Mouse (Mus musculus): ENCODE data around the gene A330070K13Rik. TPM values are rescaled to one million over a fixed set of nuclear protein-coding genes. Genes with fewer than 3 reads are reported as not detected.
A peak's percentile ranks its signal among the peaks of the same experiment; 100 is the strongest.

The A330070K13Rik gene
- total RNA-seq (2021) = 1 to 10 TPM; 2.9 to 4.1 TPM
- long read RNA-seq, experiment 1, partial matches to known transcripts = 0 of 2 reads
- long read RNA-seq, experiment 1, other reads (novel, unspliced or antisense) = 0 of 2 reads
- long read RNA-seq, experiment 2, partial matches to known transcripts = 0 of 3 reads
- long read RNA-seq, experiment 2, other reads (novel, unspliced or antisense) = 0 of 3 reads

DNA sequence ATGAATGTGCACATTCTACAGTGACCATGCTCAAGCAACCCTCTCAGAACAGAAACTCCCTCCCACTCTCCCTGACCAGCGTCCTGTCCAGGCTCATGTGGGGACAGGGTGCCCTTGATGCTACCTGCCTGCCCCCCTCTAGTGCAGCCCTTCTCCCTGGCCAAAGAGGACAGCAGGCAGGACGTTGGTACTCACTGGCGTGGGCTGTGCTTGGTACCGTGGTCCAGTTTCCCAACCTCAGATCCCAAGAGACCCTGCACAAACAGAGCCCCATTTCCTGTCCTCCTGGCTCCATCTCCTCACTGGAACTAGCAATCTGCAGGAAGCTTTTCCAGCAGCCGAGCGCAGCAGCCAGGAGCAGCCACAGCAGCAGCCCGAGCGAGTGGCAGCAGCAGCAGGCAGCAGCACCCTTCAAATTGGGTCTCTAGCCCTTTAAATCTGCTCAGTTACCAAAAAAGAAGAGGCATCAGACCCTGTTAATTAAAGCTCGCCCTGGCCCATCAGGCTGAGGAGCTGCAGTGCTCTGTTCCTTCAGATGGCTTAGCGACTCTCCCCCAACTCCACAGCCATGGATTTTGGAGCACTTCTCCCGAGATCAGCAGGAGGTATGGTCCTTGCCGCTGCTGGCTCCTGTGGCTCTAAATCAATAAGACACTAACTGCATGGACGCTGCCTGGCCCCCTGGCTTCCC is at the start of gene A330070K13Rik:
Gene A330070K13Rik (minus strand): TSS at position 410 of the 691 bp plus-strand sequence.
- DNase-seq (ENCODE audit: low spot score in 2 of 2) = peak; percentile 12 to 19

DNA sequence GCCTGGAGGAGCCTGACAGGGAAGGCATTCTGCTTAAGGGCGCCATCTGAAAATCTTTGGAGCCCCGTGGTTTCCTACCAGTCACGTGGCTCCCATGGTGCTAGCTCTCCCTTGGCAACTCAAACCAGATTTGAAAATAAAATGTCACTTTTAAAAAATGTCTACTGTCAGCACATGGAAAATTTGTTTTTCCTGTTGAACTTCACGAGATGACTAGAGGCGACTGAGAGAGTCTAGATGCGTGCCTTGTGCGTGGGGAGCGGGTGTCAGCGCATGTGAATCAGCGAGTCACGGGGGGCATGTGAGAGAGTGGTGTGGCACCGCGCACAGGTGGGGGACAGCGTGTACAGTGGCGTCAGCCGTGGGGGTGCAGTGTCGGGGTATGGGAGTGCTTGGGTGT is 27.1 kb upstream of the A330070K13Rik start:
- DNase-seq (ENCODE audit: low spot score in 2 of 2) = peak; percentile 6 to 8

DNA sequence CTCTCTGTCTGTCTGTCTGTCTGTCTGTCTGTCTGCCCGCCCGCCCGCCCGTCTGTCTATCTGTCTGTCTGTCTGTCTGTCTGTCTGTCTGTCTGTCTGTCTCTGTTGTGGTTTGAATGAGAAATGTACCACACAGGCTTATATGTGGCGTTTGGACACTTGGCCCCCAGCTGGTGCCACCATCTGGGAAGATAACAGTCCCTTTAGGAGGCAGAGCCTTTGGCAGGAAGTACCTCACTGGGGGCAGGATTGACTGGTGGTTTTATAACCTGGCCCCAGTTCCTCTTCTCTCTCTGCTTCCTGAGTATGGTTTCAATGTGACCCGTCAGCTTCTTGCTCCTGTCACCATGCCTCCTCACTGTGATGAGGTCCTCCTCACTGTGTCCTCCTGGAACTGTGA is 25.3 kb upstream of the A330070K13Rik start:
- no peak for DNase-seq (ENCODE audit: low spot score in 2 of 2)

DNA sequence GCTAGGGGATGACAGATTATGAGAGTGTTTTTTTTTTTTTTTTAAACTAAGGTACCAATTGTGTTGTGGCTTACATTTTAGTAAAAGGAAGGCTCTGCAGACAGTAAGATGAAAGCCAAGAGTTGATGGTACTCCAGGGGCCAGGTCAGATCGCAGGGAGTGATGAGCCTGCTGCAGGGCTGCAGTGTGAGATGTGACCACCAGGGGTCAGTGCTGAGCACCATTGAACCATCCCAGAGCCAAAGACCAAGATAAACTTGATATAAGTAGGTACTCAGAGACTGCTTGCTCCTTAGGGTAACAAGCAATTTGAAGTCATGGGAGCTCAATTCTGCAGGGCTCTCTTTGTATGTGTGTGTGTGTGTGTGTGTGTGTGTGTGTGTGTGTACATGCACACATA is 20.8 kb upstream of the A330070K13Rik start:
- DNase-seq (ENCODE audit: low spot score in 2 of 2) = peak in 1 of 2 experiments; percentile 42

DNA sequence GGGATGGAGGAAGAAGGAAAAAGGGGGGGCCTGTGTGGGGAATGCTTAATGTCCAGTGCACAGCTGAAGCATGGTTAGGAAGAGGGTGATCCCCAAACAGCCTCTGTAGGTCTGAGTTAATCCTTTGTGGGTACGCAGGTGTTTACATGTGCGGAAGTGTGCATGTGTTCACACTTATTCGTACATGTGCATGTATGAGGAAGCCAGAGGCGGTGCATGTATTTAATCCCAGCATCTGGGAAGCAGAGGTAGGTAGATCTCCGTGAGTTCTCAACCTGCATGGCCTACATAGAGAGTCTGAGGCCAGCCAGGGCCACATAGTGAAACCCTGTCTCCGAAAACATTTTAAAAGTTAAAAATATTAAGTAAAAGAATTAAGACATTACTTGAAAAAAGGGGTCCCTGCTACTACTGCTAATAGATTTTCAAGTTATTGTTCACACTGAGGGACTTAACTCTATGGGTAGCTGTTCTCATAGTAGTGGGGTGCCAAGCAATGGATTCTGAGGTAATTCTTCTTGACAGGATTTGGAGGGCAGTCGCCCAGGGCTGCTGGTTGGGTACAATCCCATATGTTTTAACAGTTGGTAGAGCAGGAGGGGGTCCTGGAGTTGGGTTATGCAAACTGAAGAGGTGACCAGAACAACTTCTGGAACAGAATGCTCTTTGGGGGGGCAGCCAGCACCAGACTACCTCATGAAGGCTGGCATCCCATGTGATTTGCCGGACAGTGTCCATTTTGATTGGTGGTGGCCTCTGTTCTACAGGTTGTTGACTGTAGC is 15.9 kb upstream of the A330070K13Rik start:
- DNase-seq (ENCODE audit: low spot score in 2 of 2) = no peak

DNA sequence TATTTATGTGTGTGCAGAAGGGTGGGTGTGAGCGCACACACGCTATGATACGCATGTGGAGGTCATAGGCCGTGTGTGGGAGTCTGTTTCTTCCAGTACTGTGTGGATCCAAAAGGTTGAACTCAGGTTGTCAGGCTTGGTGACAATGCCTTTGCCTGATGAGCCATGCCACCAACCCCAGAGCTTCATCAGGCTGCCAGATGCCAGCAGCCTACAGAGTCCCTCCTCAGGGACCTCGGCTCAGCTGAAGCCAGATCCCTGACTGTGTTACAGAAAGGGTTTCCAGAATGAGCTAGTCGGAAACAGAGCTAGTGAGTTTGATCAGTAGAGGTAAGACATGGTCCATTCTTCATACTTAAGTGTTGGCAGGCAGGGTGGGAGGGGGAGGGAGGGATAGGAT is 10.7 kb upstream of the A330070K13Rik start:
- no peak for DNase-seq (ENCODE audit: low spot score in 2 of 2)

DNA sequence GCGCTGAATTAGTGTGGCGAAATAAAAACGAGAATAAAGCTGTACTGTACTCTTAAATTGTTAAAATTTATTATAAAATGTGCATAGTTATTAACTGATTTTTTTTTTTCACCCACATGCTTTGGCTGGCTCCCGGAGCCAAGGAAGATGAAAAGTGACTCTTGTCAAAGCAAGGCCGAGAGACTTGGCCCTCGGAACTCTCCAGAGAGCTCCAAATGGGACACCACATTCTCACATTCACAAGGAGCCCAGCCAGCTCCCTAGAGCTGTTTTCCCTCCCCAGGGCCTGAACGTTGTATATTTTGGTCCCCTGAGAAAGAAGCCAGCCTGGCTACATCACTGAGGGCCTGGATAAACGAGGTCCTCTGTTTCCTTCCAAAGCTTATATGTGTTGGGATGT is 10.0 kb upstream of the A330070K13Rik start:
- peak in 1 of 2 experiments; percentile 13 for DNase-seq (ENCODE audit: low spot score in 2 of 2)

DNA sequence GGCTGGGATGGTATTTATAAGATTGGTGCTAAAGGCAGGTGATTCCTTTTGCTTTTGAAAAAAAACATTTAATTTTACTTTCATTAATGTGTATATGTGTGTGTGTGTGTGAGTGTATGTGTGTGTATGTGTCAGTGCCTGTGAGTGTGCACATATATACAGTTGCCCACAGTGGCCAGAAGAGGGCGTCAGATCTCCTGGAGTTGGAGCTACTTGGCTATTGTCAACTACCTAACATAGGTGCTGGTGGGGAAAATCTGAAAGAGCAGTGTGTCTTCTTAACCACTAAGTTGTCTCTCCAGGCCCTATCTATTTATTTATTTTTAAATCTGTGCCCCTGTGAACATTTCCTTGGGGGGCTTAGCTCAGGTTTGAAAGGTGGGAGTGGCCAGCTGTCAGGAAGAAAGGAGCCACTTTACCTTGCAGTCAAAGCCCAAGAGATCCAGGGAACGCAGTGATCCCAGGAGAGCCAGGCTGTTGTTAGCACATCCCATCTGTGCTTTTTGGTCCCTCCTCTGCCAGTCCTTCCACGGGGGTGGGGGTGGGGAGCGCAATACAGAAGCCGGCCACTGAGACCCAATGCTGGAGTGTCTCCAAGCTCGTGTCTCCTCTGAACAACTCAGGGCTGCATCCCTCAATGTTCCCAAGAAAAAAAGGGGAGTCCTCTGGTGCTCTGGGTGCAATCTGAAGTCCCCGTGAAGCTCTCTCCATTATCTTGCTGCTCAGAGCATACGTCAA is 9.4 kb upstream of the A330070K13Rik start:
- no peak for DNase-seq (ENCODE audit: low spot score in 2 of 2)

DNA sequence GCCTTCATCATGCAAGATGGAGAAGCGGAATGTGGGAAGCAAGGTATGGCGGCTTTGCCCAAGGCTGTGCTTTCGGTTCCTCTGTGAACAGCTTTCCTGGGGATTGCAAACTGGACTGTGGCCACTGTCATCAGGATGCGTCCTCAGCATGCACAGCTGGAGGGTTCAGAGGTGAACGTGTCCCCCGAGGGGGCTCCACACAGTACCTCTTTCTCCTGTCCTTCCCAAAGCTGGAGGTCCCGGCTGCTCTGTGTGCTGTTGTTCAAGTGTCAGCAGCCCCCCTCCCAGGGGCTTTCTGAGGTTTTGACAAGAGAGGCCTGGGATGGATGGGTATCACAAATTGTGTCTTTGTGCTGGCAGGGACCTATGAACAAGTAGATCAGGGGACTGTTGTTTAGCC is 2.0 kb upstream of the A330070K13Rik start:
- no peak for DNase-seq (ENCODE audit: low spot score in 2 of 2)

DNA sequence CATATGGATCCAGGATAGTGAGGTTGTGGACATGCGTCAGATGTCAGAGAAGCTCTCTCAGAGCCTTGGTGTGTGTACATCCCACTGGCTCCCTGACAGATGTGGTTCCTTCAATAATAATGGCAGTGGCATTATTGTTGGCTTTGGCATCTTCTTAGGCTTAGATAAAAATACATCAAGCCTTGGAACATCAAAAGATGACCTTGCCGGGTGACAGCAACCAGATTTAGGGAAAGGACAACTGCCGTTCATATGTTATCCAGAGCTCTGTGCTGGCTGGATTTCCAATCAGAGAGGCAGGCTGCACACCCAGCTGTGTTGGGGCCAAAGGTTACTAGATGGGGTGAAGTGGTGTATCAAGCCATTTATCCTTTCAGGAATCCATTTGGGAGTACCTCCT is 9.0 kb downstream of the A330070K13Rik start:
- DNase-seq (ENCODE audit: low spot score in 2 of 2) = no peak

DNA sequence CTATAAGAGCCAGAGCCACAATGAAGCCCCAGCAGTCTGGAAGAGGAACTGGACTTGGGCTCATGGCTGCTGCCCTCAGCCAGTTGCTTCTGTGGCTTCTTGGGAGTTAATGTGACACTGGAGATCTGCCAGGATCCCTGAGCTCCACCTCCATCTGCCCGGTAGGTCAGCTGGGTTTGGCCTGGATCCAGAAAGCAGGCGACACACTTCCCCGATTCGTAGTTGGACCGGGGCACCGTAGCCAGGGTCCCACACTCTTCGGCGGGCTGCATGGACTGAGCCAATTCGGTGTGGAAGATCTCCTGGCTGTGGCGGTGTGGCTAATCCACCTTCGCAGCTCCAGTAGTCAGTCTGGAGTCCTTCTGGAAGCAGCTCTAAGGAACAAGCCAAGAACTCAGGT is 15.2 kb downstream of the A330070K13Rik start, which contains the start of gene Caln1:
Gene Caln1 (plus strand): TSS at position 219 of the 400 bp plus-strand sequence.
- DNase-seq (ENCODE audit: low spot score in 2 of 2) = no peak

DNA sequence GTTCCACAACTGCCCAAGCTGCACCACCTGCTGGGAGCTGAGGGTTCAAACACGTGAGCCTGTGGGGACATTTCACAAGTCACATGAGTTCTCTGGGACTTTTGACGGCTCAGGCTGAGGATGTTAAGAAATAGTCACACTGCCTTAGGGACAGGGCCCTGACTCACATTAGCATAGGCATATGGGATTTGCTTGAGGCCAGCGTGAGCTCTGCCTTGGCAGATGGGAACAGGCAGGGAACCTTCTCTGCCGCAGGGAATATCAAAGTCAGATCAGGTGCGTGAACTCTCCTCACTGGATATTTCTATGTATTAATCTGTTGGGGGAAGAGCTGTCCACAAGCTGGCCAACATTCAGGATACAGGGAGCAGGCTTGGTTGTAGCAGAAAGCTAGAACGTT is 16.2 kb downstream of the A330070K13Rik start:
- no peak for DNase-seq (ENCODE audit: low spot score in 2 of 2)

DNA sequence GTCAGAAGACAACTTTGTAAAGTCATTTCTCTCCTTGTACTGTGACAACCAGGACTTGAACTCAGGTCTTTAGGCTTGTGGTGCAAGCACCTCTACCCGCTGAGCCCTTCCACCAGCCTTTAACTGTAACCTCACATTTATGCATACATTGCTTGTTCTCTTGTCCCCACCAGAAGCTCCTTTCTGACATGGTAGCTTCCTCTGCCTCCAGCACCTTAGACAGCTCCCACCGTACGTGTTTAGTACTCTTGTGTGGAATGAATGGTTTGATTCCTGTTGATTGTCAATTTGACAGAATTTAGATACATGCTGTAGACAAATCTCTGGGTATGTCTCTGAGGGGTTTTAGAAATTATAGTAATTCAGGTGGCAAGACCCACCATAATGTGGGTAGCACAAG is 20.7 kb downstream of the A330070K13Rik start:
- DNase-seq (ENCODE audit: low spot score in 2 of 2) = no peak

DNA sequence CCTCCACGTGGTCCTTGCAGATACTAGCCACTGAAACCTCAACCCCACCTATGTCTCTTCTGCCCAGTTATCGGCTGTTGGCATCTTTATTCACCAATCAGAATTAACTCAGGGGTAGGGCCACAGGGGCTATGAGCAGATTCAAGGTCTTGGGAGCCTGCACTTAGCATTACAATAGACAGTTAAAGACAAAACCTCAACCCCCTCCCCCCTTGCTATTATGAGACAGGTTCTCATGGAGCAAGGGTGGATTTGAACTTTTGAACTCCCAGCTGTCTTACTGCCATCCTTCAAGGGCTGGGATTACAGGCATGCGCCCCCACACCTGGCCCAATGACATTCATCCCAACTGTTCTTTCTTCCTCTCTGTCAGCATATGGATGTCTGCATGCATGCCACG is 21.3 kb downstream of the A330070K13Rik start:
- DNase-seq (ENCODE audit: low spot score in 2 of 2) = no peak

DNA sequence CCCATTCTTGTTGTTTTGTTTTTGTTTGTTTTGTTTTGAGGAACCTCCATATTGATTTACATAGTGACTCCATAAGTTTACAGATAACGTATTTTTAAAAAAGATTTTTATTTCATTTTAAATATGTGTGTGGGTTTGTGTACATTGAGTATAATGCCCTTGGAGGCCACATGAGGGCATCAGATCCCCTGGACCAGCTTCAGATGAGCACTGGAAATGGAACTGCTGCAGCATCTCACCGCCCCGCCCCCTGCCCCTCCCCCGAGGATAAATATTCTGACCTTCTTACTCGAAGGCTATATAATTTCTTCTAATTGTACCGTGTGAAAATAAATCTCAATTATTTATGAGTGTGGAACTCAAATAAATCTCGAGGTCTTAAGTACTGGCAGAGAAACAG is 29.2 kb downstream of the A330070K13Rik start:
- DNase-seq (ENCODE audit: low spot score in 2 of 2) = no peak

DNA sequence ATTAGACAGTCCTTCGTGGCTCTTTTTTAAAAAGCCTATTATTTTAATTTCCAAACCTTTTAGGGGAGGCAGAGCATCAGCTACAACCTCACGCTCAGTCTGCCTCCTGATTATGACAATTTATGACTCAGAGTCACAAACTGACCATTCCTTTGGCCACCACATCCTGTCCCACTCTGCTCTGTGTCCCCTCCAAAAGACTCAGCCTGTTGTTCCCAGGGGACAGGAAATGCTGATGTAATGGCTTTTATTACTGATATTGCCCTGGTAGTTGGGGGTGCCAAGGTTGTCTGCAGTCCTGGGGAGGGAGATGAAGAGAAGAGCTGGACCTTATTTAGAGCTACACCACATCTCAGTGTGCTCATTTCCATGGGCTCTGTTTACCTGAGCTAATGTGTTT is 38.6 kb downstream of the A330070K13Rik start:
- no peak for DNase-seq (ENCODE audit: low spot score in 2 of 2)

DNA sequence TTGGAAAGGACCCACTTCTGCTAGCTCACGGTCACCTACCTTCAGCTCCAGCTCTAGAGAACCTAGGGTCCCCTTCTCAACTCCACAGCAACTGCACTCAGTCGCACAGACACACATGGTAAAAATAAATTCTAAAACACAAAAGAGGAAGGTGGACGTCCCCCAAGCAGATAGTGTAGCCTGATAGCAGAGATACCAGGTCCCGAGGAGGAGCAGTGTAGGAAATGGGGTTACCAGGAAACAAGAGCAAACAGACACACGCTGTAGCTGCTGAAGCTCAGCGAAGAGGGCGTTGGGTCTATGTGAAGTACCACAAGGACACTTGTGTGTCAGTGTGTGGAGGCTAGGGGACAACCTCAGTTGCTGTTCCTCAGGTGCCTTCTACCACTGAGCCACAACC is 39.4 kb downstream of the A330070K13Rik start:
- no peak for DNase-seq (ENCODE audit: low spot score in 2 of 2)

DNA sequence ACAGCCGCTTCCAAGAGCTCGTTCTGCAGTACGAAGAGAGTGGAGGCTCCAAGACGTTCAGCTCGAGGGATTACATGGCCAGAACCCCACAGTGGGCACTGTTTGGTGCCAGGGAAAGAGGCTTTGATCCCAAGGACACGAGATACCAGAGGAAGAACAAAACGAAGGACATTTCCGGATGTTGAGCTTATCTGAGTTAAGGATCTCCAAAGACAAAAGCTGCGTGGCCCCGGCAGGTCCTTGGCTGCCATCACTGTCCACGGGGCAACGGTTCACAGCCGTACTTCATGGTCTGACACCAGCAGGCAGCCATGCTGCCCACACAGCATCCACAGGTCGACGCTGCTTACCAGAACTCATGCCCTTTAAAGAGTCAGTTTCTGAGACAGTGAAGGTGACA is 43.8 kb downstream of the A330070K13Rik start:
- DNase-seq (ENCODE audit: low spot score in 2 of 2) = no peak

DNA sequence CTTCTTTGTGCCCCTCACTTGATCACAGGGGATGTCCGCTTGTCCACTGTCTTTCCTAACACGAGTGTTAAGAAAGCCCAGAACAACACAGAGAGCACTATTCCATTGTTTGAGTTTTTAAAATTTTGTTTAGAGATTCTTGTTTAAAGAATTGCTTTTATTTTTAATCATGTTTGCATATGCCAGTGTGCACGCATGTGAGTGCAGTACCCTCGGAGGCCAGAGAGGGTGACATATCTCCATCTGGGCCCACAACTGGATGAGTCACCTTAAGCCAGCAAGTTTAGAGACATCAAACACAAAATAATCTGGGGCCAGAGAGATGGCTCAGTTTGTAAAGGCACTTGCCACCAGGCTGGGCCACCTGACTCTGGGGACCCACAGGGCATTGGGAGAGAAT is 49.0 kb downstream of the A330070K13Rik start:
- no peak for DNase-seq (ENCODE audit: low spot score in 2 of 2)

DNA sequence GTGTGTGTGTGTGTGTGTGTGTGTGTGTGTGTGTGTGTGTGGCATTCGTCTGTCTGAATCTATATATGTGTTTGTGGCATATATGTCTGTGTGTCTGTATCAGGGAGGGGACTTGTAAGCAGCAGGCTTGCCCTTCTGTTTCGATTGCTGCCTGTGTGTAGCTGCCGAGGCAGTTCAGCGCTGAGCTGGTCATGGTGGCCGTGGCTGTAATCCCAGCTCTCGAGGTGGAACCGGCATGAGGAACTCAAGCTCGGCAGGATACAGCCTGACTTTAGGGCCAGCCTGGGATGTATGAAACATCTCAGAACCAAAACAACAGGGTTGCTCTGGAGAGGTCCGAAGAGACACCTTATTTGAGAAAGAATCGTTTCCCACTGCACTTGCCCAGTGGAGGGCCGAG is 50.5 kb downstream of the A330070K13Rik start:
- DNase-seq (ENCODE audit: low spot score in 2 of 2) = no peak

DNA sequence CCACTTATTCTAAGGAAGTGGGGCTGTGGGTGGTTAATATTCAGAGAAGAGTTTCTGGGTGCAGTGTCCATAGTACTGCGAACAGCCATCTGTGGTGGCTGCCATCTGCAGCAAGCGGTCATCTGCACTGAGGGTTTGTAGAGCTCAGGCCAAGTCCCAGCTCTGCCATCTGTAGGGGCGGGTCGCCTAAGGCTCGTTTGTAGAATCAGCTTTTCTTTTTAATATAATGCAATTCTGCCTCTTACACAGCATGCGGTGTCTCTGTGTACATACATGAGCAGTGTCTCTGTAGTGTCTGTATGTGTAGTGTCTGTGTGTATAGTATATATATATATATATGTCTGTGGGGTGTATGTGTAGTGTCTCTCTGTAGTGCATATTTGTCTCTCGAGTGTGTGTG is 50.9 kb downstream of the A330070K13Rik start:
- no peak for DNase-seq (ENCODE audit: low spot score in 2 of 2)

Measured in layer of hippocampus, postnatal 14 days (tissue).